Mouse (Mus musculus): ENCODE data around the gene Gpr101. TPM values are rescaled to one million over a fixed set of nuclear protein-coding genes. Genes with fewer than 3 reads are reported as not detected.

Gene Gpr101
- polyA plus RNA-seq (2012; rRNA removed) = not detected in 2 replicates

DNA sequence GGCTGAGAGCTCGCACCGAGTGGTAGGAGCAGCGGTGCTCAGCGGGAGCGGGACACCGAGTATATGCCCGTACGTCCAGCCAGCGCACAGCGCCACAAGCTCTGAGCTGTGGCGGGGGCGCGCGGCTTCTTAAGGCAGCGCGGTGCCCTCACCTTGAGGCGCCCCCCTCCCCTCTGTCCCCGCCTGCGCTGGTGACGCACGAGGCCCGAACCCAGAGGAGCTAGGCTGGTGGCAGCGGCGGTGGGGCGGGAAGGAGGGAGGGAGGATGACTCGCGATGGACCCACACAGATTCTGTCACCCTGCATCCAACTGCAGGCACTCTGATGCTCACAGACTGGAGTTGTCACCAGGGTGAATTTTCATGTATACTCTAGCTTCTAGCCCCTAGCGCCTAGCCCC lies at the start of gene Gpr101:
TSS of gene Gpr101 (minus strand) at position 124 of the 400 bp plus-strand sequence.
- H3K4me1 ChIP-seq (ENCODE audit: control insufficient read depth, insufficient read depth, low read length) = no peaks in the 10 kb centered on the region
- H3K4me3 ChIP-seq (replicated peaks; ENCODE audit: extremely low read depth, low read depth, low read length) = no peak within 1 kb of the TSS
- 22% methylated on average over 28 of the region's 28 CpGs for WGBS
- TF ChIP-seq POLR2A (IDR thresholded peaks at IDR 0.05; ENCODE audit: borderline replicate concordance, extremely low read depth, low read depth, low read length) (no peak), CTCF (IDR thresholded peaks at IDR 0.05; ENCODE audit: insufficient read depth, low read length) (no peak)
- no peak for DNase-seq

GRCm38 (mm10) chrX:57521117-57522095 lies 17.8 kb upstream of the Gpr101 start:
- no peak overlapping the region for H3K4me3 ChIP-seq (replicated peaks; ENCODE audit: extremely low read depth, low read depth, low read length)
- DNase-seq = no peak
- TF ChIP-seq CTCF (IDR thresholded peaks at IDR 0.05; ENCODE audit: insufficient read depth, low read length) (no peak), POLR2A (IDR thresholded peaks at IDR 0.05; ENCODE audit: borderline replicate concordance, extremely low read depth, low read depth, low read length) (no peak)
- WGBS = 45% methylated on average over 28 of the region's 28 CpGs
- no peaks in the 10 kb centered on the region for H3K4me1 ChIP-seq (ENCODE audit: control insufficient read depth, insufficient read depth, low read length)

DNA sequence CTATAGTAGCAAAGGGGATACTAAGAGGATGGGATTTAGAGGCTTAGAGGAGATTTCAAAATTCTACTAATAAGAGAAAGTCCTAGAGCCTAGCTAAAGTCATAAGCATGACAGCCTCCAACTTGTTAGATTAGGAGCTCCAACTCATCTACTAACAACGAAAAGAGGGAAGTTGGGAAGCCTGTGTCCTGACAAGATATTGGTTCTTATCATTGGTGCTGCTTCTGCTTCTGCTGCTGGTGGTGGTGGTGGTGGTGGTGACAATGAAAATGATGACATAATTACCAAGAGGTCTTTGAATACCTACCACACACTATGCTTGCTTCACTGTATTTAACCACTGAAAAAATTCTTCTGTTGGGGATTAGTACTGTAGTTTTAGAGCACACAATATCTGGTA lies 2.7 kb upstream of the Gpr101 start:
- TF ChIP-seq CTCF (IDR thresholded peaks at IDR 0.05; ENCODE audit: insufficient read depth, low read length) (no peak), POLR2A (IDR thresholded peaks at IDR 0.05; ENCODE audit: borderline replicate concordance, extremely low read depth, low read depth, low read length) (no peak)
- WGBS = 67% methylated on average over 1 of the region's 1 CpGs
- DNase-seq = no peak
- Histone ChIP-seq H3K4me1 (ENCODE audit: control insufficient read depth, insufficient read depth, low read length) (no peaks in the 10 kb centered on the region), H3K4me3 (replicated peaks; ENCODE audit: extremely low read depth, low read depth, low read length) (no peak overlapping the region)

Other genes starting within 250 kb of the Gpr101 start
- gene Arhgef6, start 165.0 kb downstream of the Gpr101 start, polyA plus RNA-seq (2012; rRNA removed) = 27.5 and 38.2 TPM in 2 replicates
- gene Rbmx, start 110.7 kb downstream of the Gpr101 start, polyA plus RNA-seq (2012; rRNA removed) = 11.1 and 18.2 TPM in 2 replicates
- gene Gm364, start 94.6 kb downstream of the Gpr101 start, polyA plus RNA-seq (2012; rRNA removed) = not detected in 2 replicates

Data from lung, adult 2 months (tissue).